Mouse (Mus musculus): ENCODE measurements at regions not wholly inside any gene's neighbourhood (a gene's known extent, or its start where the extent isn't known, plus 50 kb on each side); places are given as distances from the start of the nearest gene placed in this dataset.

- DNase-seq (ENCODE audit: low spot score), result no peak
Measured at GRCm38 (mm10) chr5:47115882-47116281, 867.1 kb upstream of the Slit2 start.

- no peak for DNase-seq (ENCODE audit: low spot score)
Measured at GRCm38 (mm10) chr5:47095703-47096102, 887.2 kb upstream of the Slit2 start.

- DNase-seq (ENCODE audit: low spot score), result no peak
Measured at GRCm38 (mm10) chr5:47052942-47053341, 930.0 kb upstream of the Slit2 start.

GRCm38 (mm10) chr5:47036752-47037151 is 946.2 kb upstream of the Slit2 start:
- DNase-seq (ENCODE audit: low spot score), result no peak

GRCm38 (mm10) chr5:47034021-47034420 is 948.9 kb upstream of the Slit2 start:
- no peak for DNase-seq (ENCODE audit: low spot score)

GRCm38 (mm10) chr5:47014351-47014750 is 968.6 kb upstream of the Slit2 start:
- DNase-seq (ENCODE audit: low spot score), result peak; percentile 57

GRCm38 (mm10) chr5:46992557-46992956 is 990.4 kb upstream of the Slit2 start:
- DNase-seq (ENCODE audit: low spot score), result no peak

- DNase-seq (ENCODE audit: low spot score), result no peak
Measured at GRCm38 (mm10) chr5:46986519-46986918, 996.4 kb upstream of the Slit2 start.

- DNase-seq (ENCODE audit: low spot score), result no peak
Measured at GRCm38 (mm10) chr5:46980326-46980725, 1002.6 kb upstream of the Slit2 start.

- no peak for DNase-seq (ENCODE audit: low spot score)
Measured at GRCm38 (mm10) chr5:46968870-46969436, 1014.0 kb upstream of the Slit2 start.

GRCm38 (mm10) chr5:46960749-46961148 is 1022.2 kb upstream of the Slit2 start:
- DNase-seq (ENCODE audit: low spot score), result no peak

GRCm38 (mm10) chr5:46926324-46926723 is 1056.6 kb upstream of the Slit2 start:
- no peak for DNase-seq (ENCODE audit: low spot score)

- DNase-seq (ENCODE audit: low spot score), result no peak
Measured at GRCm38 (mm10) chr5:46901909-46902308, 1044.5 kb upstream of the Lcorl start.

GRCm38 (mm10) chr5:46894037-46894436 is 1036.6 kb upstream of the Lcorl start:
- DNase-seq (ENCODE audit: low spot score), result no peak

- no peak for DNase-seq (ENCODE audit: low spot score)
Measured at GRCm38 (mm10) chr5:46883956-46884355, 1026.5 kb upstream of the Lcorl start.

- no peak for DNase-seq (ENCODE audit: low spot score)
Measured at GRCm38 (mm10) chr5:46856837-46857236, 999.4 kb upstream of the Lcorl start.

GRCm38 (mm10) chr5:46845175-46845574 is 987.8 kb upstream of the Lcorl start:
- DNase-seq (ENCODE audit: low spot score), result no peak

- DNase-seq (ENCODE audit: low spot score), result peak; percentile 5
Measured at GRCm38 (mm10) chr5:46836810-46837209, 979.4 kb upstream of the Lcorl start.

GRCm38 (mm10) chr5:46830797-46831618 is 973.6 kb upstream of the Lcorl start:
- DNase-seq (ENCODE audit: low spot score), result no peak

- no peak for DNase-seq (ENCODE audit: low spot score)
Measured at GRCm38 (mm10) chr5:46830114-46830513, 972.7 kb upstream of the Lcorl start.

GRCm38 (mm10) chr5:46826381-46826780 is 969.0 kb upstream of the Lcorl start:
- no peak for DNase-seq (ENCODE audit: low spot score)

- DNase-seq (ENCODE audit: low spot score), result no peak
Measured at GRCm38 (mm10) chr5:46824934-46825333, 967.5 kb upstream of the Lcorl start.

- DNase-seq (ENCODE audit: low spot score), result no peak
Measured at GRCm38 (mm10) chr5:46795102-46795501, 937.7 kb upstream of the Lcorl start.

Data from urinary bladder, postnatal 25 days (tissue).